Mouse (Mus musculus) small intestine, adult 2 months (tissue): ENCODE results near the gene Hcst. TPM values are rescaled to one million over a fixed set of nuclear protein-coding genes. Genes with fewer than 3 reads are reported as not detected.

Experiments
- H3K27ac ChIP-seq: fragments of 200-500 bp; 2 replicates; pipeline ENCODE4 v1.5.1; 2012; ENCODE audit warnings: low read depth, low read length, control low read depth, inconsistent platforms; ENCODE audit not compliant: insufficient read depth
- H3K27me3 ChIP-seq: fragments of 200-500 bp; 2 replicates; pipeline ENCODE4 v1.6.1; 2012; ENCODE audit warnings: mild to moderate bottlenecking, moderate library complexity, low read length, inconsistent platforms; ENCODE audit not compliant: control insufficient read depth, insufficient read depth
- H3K36me3 ChIP-seq: fragments of 200-500 bp; 2 replicates; pipeline ENCODE4 v1.6.1; 2012; ENCODE audit warnings: mild to moderate bottlenecking, low read length, control low read depth, inconsistent platforms; ENCODE audit not compliant: control insufficient read depth, insufficient read depth
- H3K4me1 ChIP-seq: fragments of 200-500 bp; 2 replicates; pipeline ENCODE4 v1.6.1; 2012; ENCODE audit warnings: low read length, inconsistent platforms, mixed read lengths; ENCODE audit not compliant: control insufficient read depth, insufficient read depth, insufficient read length
- H3K4me3 ChIP-seq: fragments of 200-500 bp; 2 replicates; pipeline ENCODE4 v1.5.1; 2012; ENCODE audit warnings: low read depth, mild to moderate bottlenecking, control low read depth, inconsistent platforms, low read length, moderate library complexity
- CTCF ChIP-seq: fragments of 200-500 bp; IDR thresholded peaks from 2 replicates; pipeline ENCODE4 v1.5.1; 2012; ENCODE audit warnings: low read depth, mild to moderate bottlenecking, control low read depth, inconsistent platforms, low read length, moderate library complexity, mixed read lengths; ENCODE audit not compliant: insufficient replicate concordance, insufficient read length; ENCODE audit errors: extremely low read depth
- POLR2A ChIP-seq: fragments of 200-500 bp; IDR thresholded peaks from 2 replicates; pipeline ENCODE4 v1.6.1; 2012; ENCODE audit warnings: low read depth, mild to moderate bottlenecking, control low read depth, inconsistent platforms, low read length, moderate library complexity
- WGBS: fragments of 180-500 bp; shearing (Covaris S2); methylation state at CpG from one replicate; pipeline ENCODE4 v1.1.7; 2018; 5-methylcytosine and 5-hydroxymethylcytosine counted together
- polyA plus RNA-seq: library from polyadenylated mRNA; depleted of rRNA; stranded (reverse); fragments of >200 nt; gene quantifications from 2 replicates; pipeline ENCODE4 v1.2.3, GENCODE M21; 2012

The Hcst gene
- polyA plus RNA-seq, 1 experiment, result 56.1 TPM

DNA sequence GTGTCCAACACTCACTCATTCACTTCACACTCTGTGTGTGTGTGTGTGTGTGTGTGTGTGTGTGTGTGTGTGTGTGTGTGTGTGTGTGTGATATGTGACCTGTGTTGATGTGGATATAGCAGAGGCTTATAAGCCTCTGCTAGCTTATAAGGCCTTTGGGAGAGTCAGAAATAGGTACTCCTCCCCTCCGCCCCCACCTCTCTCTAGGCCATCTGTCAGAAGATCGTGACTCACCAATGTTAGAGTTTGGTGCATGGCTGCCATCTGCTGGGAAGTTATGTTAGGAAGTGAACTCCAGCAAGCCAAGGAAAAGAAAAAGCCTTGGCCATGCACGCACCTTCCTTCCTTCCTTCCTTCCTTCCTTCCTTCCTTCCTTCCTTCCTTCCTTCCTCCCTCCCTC lies 12.1 kb upstream of the Hcst start:
- WGBS, result 8% methylated on average over 3 of the region's 3 CpGs
- peaks cover 25% of the 10 kb centered on the region for H3K36me3 ChIP-seq
- no peak for TF ChIP-seq POLR2A
- peak; percentile 37; the same call in 1 of the 2 replicates for TF ChIP-seq CTCF

DNA sequence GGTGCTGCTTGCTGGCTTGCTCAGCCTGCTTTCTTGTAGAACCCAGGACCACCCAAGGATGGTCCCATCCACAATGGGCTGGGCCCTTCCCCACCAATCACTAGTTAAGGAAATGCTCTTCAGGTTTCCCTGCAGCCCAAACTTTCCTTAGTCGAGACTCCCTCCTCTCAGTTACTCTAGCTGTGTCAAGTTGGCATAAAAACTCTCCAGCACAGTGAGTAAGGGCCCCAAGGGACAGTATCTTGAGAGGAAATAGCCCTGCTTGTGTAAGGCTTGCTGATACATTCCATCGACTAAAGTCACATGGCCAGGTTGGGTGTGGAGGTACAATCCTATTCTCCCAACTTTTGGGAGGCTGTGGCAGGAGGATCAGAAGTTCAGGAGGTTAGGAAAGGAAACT lies 10.5 kb upstream of the Hcst start:
- Histone ChIP-seq H3K27me3 (no peaks in the 10 kb centered on the region), H3K4me1 (no peaks in the 10 kb centered on the region), H3K36me3 (peaks cover 33% of the 10 kb centered on the region), H3K4me3 (no peak overlapping the region), H3K27ac (no peak overlapping the region)
- 25% methylated on average over 2 of the region's 2 CpGs for WGBS
- TF ChIP-seq POLR2A (no peak), CTCF (no peak)

More for the DNA sequence above, 12.1 kb upstream of the Hcst start:
- no peak overlapping the region for H3K4me3 ChIP-seq
- H3K27ac ChIP-seq, result no peak overlapping the region
- H3K4me1 ChIP-seq, result no peaks in the 10 kb centered on the region
- H3K27me3 ChIP-seq, result no peaks in the 10 kb centered on the region

DNA sequence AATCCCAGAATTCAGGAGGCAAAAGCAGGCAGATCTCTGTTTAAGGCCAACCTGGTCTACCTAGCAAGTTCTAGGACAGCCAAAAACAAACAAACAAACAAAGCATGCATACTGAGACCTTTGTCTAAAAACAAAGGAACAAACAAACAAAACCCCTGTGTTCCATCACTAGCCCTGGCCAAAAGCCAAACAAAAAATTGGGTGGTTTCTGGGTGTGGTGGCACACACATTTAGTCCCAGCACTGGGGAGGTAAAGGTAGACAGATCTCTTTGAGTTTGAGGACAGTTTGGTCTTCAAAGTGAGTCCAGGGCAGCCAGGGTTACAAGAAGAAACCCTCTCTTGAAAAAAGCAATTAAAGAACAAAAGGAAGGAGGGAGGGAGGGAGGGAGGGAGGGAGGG lies 9.7 kb upstream of the Hcst start:
- no peak overlapping the region for H3K4me3 ChIP-seq
- no peak overlapping the region for H3K27ac ChIP-seq
- H3K36me3 ChIP-seq, result peaks cover 39% of the 10 kb centered on the region
- TF ChIP-seq POLR2A, result no peak
- no peaks in the 10 kb centered on the region for H3K27me3 ChIP-seq
- no peaks in the 10 kb centered on the region for H3K4me1 ChIP-seq

DNA sequence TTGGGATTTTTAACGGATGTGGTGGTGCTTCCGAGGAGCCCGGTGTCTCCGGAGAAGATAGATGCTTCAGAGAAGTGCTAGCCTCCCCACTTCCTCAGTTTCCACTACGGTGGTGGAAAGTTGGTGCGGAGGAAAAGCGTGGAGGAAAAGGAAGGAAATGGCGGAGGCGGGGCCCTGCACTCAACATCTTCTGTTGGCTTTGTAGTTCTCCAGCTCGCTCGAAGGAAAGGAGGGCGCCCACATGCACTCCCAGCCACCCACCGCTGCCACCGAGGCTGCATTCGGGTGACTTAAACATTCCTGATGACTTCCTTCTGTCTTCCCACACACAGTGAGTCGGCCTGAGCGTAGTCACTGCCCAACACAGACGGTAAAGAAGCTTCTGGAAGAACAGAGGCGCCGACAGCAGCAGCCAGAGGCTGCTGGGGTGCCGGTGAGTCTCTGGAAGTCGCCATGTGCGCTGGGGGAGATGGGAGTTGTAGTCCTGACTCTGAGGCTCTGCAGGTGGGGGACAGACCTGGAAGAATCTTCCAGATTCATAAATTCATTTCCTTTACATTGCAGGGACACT lies 3.5 kb upstream of the Hcst start:
- Histone ChIP-seq H3K27me3 (no peaks in the 10 kb centered on the region), H3K4me1 (peaks cover 3% of the 10 kb centered on the region; the same call in 1 of the 2 replicates), H3K4me3 (peak overlapping the region; percentile 79), H3K27ac (peak overlapping the region; percentile 64), H3K36me3 (peaks cover 37% of the 10 kb centered on the region)
- TF ChIP-seq POLR2A (no peak), CTCF (no peak)
- 29% methylated on average over 23 of the region's 23 CpGs for WGBS

DNA sequence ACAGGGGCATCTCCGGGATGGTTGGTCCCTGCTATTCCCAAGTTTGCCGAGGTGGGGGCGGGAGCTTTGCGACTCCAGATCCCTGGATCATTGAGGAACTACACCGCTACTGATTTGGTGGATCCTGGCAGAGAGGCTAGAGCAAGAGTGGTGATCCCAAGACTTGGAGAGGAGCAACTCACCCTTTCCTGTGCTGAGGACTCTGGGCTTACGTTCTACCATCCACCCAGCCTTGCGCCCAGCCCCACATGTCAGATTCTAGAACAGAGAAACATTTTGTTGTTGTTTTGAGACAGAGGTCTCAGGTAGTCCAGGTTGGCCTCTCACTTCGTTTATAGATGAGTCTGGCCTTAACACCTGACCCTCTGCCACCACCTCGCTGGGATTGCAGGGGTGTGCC lies 2.9 kb upstream of the Hcst start:
- WGBS, result 5% methylated on average over 9 of the region's 9 CpGs
- TF ChIP-seq CTCF, result no peak
- TF ChIP-seq POLR2A, result no peak

DNA sequence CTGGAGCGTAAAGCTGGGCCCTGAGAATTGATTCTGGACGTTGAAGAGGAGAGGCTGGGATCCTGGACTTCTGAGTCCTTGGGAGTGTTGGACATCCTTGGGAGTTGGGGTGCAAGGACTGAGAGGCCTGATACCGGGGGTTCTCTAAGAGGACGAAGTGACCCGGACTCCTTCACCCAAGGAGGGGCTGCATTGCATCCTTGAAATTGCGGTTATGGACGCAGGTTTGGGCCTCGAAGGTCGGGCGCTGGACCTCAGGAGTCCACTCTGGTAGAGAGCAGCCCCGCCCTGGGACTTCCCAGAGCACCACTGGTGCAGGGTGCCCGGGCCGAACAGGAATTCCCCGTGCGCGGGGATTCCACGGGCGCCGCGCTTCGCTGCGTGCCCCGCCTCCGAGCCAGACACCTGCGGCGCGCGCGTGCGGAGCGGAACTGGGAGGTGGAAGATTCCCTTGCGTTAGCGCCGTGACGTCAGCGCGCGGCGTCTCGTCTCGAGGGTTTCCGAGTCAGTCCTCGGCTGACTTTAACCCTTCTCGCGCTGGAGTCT lies 2.3 kb upstream of the Hcst start:
- H3K36me3 ChIP-seq, result peaks cover 25% of the 10 kb centered on the region
- H3K27me3 ChIP-seq, result no peaks in the 10 kb centered on the region
- peak overlapping the region; percentile 84 for H3K27ac ChIP-seq
- no peak for TF ChIP-seq POLR2A
- no peak for TF ChIP-seq CTCF
- WGBS, result under 1% methylated on average over 45 of the region's 45 CpGs
- peak overlapping the region; percentile 79 for H3K4me3 ChIP-seq
- H3K4me1 ChIP-seq, result peaks cover 3% of the 10 kb centered on the region; the same call in 1 of the 2 replicates

More for the DNA sequence above, 2.9 kb upstream of the Hcst start:
- H3K27ac ChIP-seq, result peak overlapping the region; percentile 64
- peaks cover 3% of the 10 kb centered on the region; the same call in 1 of the 2 replicates for H3K4me1 ChIP-seq
- peaks cover 31% of the 10 kb centered on the region for H3K36me3 ChIP-seq
- no peaks in the 10 kb centered on the region for H3K27me3 ChIP-seq
- peak overlapping the region; percentile 79 for H3K4me3 ChIP-seq

DNA sequence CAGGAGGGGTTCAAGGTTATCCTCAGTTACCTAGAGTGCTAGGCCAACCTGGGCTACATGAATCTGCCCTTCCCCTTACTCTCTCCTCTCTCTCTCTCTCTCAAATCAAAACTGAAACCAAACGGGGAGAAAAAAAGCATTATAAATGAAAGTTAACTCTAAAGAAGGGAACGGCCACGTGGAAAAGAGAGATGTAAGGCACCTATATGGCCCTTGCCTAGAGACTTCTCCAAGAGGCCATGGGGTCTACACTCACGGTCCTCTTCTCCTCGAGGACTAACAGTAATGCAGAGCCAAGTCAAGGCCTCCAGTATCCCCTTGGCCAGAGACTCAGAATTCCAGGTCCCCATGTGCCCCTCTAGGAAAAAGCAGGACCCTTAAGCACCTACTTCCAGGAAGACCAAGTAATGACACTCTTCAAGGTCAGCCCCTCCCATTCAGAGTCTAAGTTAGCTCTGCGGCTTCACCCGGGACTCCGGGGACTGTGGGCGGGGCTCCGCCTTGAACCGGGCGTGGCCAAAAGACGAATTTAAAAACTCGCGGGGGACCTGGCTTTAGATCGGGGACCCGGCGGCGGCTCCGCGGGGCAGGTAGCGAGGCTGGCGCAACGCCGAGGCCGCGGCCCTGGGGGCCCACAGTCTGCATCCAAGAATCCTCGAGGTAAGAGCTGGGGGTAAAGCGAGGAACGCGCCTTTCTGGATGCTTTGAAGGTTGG lies 1.7 kb upstream of the Hcst start, which contains the start of gene Nfkbid:
TSS of gene Nfkbid (plus strand) at position 558 of the 715 bp plus-strand sequence.
- TF ChIP-seq POLR2A (peak; percentile 72), CTCF (no peak)
- Histone ChIP-seq H3K36me3 (peaks cover 21% of the 10 kb centered on the region), H3K27me3 (no peaks in the 10 kb centered on the region), H3K4me1 (peaks cover 3% of the 10 kb centered on the region; the same call in 1 of the 2 replicates), H3K27ac (peak within 1 kb of the TSS; percentile 84), H3K4me3 (peak within 1 kb of the TSS; percentile 79)
- WGBS, result 3% methylated on average over 31 of the region's 31 CpGs
